Mouse (Mus musculus) heart, postnatal 0 days (tissue): Measurements from ENCODE around the gene Cherp. TPM values are rescaled to one million over a fixed set of nuclear protein-coding genes. Genes with fewer than 3 reads are reported as not detected.

Experiments used
- ATAC-seq: fragments of 200-750 bp; cut with Nextera tagmentation; 2 replicates; pipeline ENCODE4 v1.8.0; 2017; ENCODE audit warnings: low read depth, moderate number of reproducible peaks, moderate library complexity; ENCODE audit not compliant: insufficient read depth
- DNase-seq: peaks from one replicate; pipeline ENCODE4 v3.0.0-alpha.2; 2016; ENCODE audit warnings: low spot score
- H3K27ac ChIP-seq: fragments of 300-500 bp; sonication (generic); 2 replicates; pipeline ENCODE4 v1.5.1; 2014; ENCODE audit warnings: low read depth, mild to moderate bottlenecking
- H3K27me3 ChIP-seq: fragments of 300-500 bp; sonication (generic); 2 replicates; pipeline ENCODE4 v1.6.1; 2014; ENCODE audit warnings: low read length, mixed read lengths; ENCODE audit not compliant: control insufficient read depth, insufficient read depth
- H3K36me3 ChIP-seq: fragments of 300-500 bp; sonication (generic); replicated peaks from 2 replicates; pipeline ENCODE4 v1.6.1; 2014; ENCODE audit warnings: low read length, mixed read lengths; ENCODE audit not compliant: control insufficient read depth, insufficient read depth
- H3K4me1 ChIP-seq: fragments of 300-500 bp; sonication (generic); 2 replicates; pipeline ENCODE4 v1.6.1; 2014; ENCODE audit warnings: antibody characterized with exemption; ENCODE audit not compliant: control insufficient read depth, insufficient read depth
- H3K4me2 ChIP-seq: fragments of 300-500 bp; sonication (generic); 2 replicates; pipeline ENCODE4 v1.6.1; 2014; ENCODE audit warnings: low read depth, mild to moderate bottlenecking, low read length, moderate library complexity
- H3K4me3 ChIP-seq: fragments of 300-500 bp; sonication (generic); 2 replicates; pipeline ENCODE4 v1.5.1; 2014; ENCODE audit warnings: low read depth, low read length
- H3K9ac ChIP-seq: fragments of 300-500 bp; sonication (generic); replicated peaks from 2 replicates; pipeline ENCODE4 v1.6.1; 2014; ENCODE audit warnings: low read depth, low read length, mixed read lengths
- H3K9me3 ChIP-seq: fragments of 300-500 bp; sonication (generic); replicated peaks from 2 replicates; pipeline ENCODE4 v1.6.1; 2016; ENCODE audit warnings: low read length; ENCODE audit not compliant: control insufficient read depth
- CTCF ChIP-seq: IDR thresholded peaks from 2 replicates; pipeline ENCODE4 v1.5.1; 2016; ENCODE audit warnings: antibody characterized with exemption, control low read depth, low read depth
- EP300 ChIP-seq: IDR thresholded peaks from 2 replicates; pipeline ENCODE4 v1.6.1; 2016; ENCODE audit warnings: antibody characterized with exemption, low read depth
- WGBS: fragments of 180-500 bp; shearing (Covaris S2); extraction: QIAGEN DNeasy Blood & Tissue Kit; methylation state at CpG from one replicate; pipeline ENCODE4 v1.1.7; 2014; 5-methylcytosine and 5-hydroxymethylcytosine counted together
- polyA plus RNA-seq: library from polyadenylated mRNA; unstranded; fragments of >200 nt; fragmentation: Nextera tagmentation; extraction: Ambion mirVana; gene quantifications from 2 replicates; pipeline ENCODE4 v1.2.1, GENCODE M21; 2015
- total RNA-seq: library from RNA; depleted of rRNA; stranded (reverse); fragments of >200 nt; gene quantifications from 2 replicates; pipeline ENCODE4 v1.2.3, GENCODE M21; 2014; ENCODE audit warnings: low replicate concordance

Cherp gene
- total and polyA plus RNA-seq, 2 experiments from 2014 or later: 15.8 to 17.0 TPM

GRCm38 (mm10) chr8:72491680-72492621 is 16.9 kb upstream of the Cherp start, which contains the start of gene Slc35e1:
Gene Slc35e1 (minus strand): TSS chr8:72492614.
- Histone ChIP-seq H3K4me1 (peaks cover 20% of the 10 kb centered on the region), H3K9me3 (no peaks in the 10 kb centered on the region), H3K27ac (peak within 1 kb of the TSS; percentile 83), H3K36me3 (peaks cover 39% of the 10 kb centered on the region), H3K4me2 (peak within 1 kb of the TSS; percentile 92), H3K4me3 (peak within 1 kb of the TSS; percentile 79), H3K27me3 (no peaks in the 10 kb centered on the region), H3K9ac (peak within 1 kb of the TSS; percentile 86)
- no peak for TF ChIP-seq CTCF
- no peak for TF ChIP-seq EP300
- DNase-seq (no peak), ATAC-seq (peak; percentile 21)
- under 1% methylated on average over 77 of the region's 98 CpGs for WGBS

DNA sequence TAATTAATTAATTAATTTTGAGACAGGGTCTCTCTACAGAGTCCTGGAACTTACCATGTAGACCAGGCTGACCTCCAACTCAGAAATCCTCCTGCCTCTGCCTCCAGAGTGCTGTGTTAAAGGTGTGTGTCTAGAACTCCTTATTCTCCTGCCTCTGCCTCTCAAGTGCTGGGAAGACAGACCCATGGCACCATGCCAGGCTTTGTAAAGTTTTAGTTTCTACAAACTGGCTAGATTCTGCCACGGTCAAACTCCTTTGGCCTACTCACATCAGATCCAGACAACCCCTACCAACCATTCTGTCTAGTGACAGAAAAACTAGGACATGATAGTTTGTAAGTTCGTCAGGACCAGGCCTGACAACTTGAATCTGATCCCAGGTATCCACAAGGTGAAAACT is 16.0 kb upstream of the Cherp start:
- 80% methylated on average over 2 of the region's 2 CpGs for WGBS
- Histone ChIP-seq H3K9ac (no peak overlapping the region), H3K27me3 (no peaks in the 10 kb centered on the region), H3K4me2 (peak overlapping the region; percentile 83; the same call in 1 of the 2 replicates), H3K36me3 (peaks cover 37% of the 10 kb centered on the region), H3K4me1 (peaks cover 20% of the 10 kb centered on the region), H3K4me3 (peak overlapping the region; percentile 79; the same call in 1 of the 2 replicates), H3K9me3 (no peaks in the 10 kb centered on the region), H3K27ac (no peak overlapping the region)
- no peak for TF ChIP-seq EP300
- no peak for TF ChIP-seq CTCF
- no peak for ATAC-seq
- DNase-seq: no peak

DNA sequence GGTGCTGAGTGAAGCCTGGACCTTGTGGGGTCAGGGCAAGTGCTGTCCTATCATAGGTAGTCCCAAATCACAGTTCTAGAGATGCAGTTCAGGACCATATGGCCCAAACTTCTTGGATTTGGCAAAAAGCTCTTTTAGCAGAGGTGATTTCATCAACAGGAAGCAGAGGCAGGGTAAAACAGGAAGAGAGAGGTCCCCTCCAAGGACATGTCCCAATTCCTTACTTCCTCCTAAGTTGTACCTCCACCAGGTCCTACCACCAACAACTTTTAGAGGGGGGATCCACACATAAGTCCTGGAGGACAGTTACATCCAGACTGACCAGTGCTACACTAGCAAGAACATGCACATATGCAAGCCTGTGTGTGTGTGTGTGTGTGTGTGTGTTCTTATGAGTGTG is 12.0 kb upstream of the Cherp start:
- ATAC-seq (no peak), DNase-seq (no peak)
- no peak overlapping the region for H3K4me3 ChIP-seq
- peaks cover 49% of the 10 kb centered on the region for H3K36me3 ChIP-seq
- H3K9ac ChIP-seq: no peak overlapping the region
- H3K27ac ChIP-seq: no peak overlapping the region
- H3K9me3 ChIP-seq: no peaks in the 10 kb centered on the region
- TF ChIP-seq EP300 (no peak), CTCF (no peak)
- peaks cover 9% of the 10 kb centered on the region; the same call in 1 of the 2 replicates for H3K4me1 ChIP-seq
- H3K27me3 ChIP-seq: no peaks in the 10 kb centered on the region
- H3K4me2 ChIP-seq: no peak overlapping the region

DNA sequence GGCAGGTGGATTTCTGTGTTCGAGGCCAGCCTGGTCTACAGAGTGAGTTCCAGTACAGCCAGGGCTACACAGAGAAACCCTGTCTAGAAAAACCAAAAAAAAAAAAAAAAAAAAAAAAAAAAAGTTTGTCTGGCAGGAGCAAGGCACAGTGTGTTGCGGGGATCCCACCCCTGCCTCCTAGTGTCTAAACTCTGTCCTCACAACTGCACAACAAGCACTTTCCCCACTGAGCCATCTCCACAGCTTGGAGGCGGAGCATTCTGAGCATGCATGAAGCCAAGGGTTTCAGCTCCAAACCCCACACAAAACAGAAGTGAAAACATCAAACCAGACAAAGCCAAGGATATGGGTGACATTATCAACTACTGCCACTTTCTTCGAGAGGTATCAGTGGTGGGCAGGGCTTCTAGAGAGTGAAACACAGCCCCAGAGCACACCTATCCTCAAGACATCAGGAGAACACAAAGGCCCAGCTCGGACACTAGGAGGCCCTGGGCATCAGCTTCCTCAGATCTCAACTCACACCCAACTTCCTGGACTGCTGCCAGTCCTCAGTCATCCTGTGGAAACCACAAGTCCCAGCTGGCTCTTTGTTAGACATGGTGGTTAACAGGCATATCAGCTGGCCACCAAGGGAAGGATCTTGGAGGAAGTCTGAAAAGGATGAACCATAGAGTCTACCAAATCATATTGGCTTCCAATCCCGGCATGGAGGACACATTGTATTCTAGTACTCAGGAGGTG is 10.6 kb upstream of the Cherp start:
- Histone ChIP-seq H3K4me3 (no peak overlapping the region), H3K36me3 (peaks cover 58% of the 10 kb centered on the region), H3K9ac (no peak overlapping the region), H3K27me3 (no peaks in the 10 kb centered on the region), H3K4me2 (no peak overlapping the region), H3K9me3 (no peaks in the 10 kb centered on the region), H3K4me1 (no peaks in the 10 kb centered on the region), H3K27ac (no peak overlapping the region; the same call in 1 of the 2 replicates)
- DNase-seq: peak; percentile 38
- peak; percentile 24; the same call in 1 of the 2 replicates for ATAC-seq
- WGBS: 73% methylated on average over 6 of the region's 6 CpGs
- TF ChIP-seq CTCF (no peak; the same call in 1 of the 2 replicates), EP300 (no peak)

DNA sequence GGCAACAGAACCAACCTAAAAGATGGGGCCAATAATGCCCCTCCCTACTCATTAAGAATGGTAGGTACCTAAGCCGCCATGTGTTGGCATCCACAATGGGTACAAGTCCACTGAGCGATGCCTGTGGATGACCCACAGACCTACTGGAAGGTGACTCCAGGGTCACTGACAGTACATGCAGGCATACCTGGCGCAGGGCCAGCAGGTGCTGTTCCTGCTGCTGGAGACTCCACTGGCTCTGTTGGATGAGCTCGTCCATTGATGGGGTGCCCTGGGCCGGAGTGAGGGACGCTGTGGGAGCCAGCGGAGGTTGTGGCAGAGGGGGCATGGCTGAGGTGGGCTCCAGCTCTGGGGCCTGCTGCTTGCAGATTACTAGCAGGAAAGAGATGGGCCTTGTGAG is 4.3 kb downstream of the Cherp start:
- H3K4me1 ChIP-seq: peaks cover 10% of the 10 kb centered on the region; the same call in 1 of the 2 replicates
- no peak overlapping the region for H3K4me2 ChIP-seq
- H3K27me3 ChIP-seq: no peaks in the 10 kb centered on the region
- peaks cover 74% of the 10 kb centered on the region for H3K36me3 ChIP-seq
- no peak overlapping the region for H3K27ac ChIP-seq
- ATAC-seq (no peak), DNase-seq (no peak)
- WGBS: 85% methylated on average over 7 of the region's 7 CpGs
- no peak overlapping the region for H3K4me3 ChIP-seq
- TF ChIP-seq EP300 (no peak), CTCF (no peak)
- H3K9ac ChIP-seq: no peak overlapping the region
- H3K9me3 ChIP-seq: no peaks in the 10 kb centered on the region
